Mouse (Mus musculus): ENCODE results near the gene Abcf2.

The Abcf2 gene

GRCm38 (mm10) chr5:24530042-24530689, 47.1 kb downstream of the Abcf2 start:
- CTCF ChIA-PET, result interaction anchor here (1.0 kb wide), 1 partner anchor 9 kb away, joined by 4 read pairs; no protein-coding TSS in a partner anchor

- CTCF ChIA-PET, result no interaction called here
Observed at GRCm38 (mm10) chr5:24527780-24528179, 49.5 kb downstream of the Abcf2 start.

- CTCF ChIA-PET, result no interaction called here
Observed at GRCm38 (mm10) chr5:24526889-24527230, 50.4 kb downstream of the Abcf2 start, which contains the start of gene Gbx1. Gbx1 (minus strand) TSS chr5:24527202.

- CTCF ChIA-PET, result no interaction called here
Observed at GRCm38 (mm10) chr5:24526190-24526888, 50.9 kb downstream of the Abcf2 start.

GRCm38 (mm10) chr5:24525360-24526189, 51.7 kb downstream of the Abcf2 start:
- CTCF ChIA-PET, result no interaction called here

- CTCF ChIA-PET, result no interaction called here
Observed at GRCm38 (mm10) chr5:24524522-24524921, 52.7 kb downstream of the Abcf2 start.

- CTCF ChIA-PET, result no interaction called here
Observed at GRCm38 (mm10) chr5:24523806-24524205, 53.5 kb downstream of the Abcf2 start.

- CTCF ChIA-PET, result interaction anchor here (1.1 kb wide), 1 partner anchor 9 kb away, joined by 4 read pairs; no protein-coding TSS in a partner anchor
Observed at GRCm38 (mm10) chr5:24521366-24521765, 55.9 kb downstream of the Abcf2 start.
